Mouse (Mus musculus): ENCODE measurements around the gene Cebpb. TPM values are rescaled to one million over a fixed set of nuclear protein-coding genes. Genes with fewer than 3 reads are reported as not detected.

Gene Cebpb
- polyA plus RNA-seq, 1 experiment from 2014 or later = 2.0 TPM

DNA sequence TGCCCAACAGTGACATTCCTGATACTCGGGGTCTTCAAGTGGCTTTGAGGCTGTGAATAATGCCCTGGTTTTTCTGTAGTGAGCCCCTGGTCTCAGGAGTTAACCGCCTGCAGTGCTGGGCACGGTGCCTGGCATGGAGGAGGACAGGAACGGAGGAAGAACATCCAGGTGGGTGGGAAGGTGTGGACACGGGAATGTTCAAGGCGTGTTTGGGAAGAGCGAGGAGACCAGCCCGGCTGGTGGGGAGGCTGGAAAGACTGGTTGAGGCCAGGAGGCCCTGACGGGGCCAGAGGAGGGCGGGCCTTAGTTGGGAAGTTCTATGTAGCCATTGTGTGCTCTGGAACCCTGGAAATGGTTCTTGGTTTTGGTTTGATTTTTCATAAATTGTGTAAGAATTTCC is 37.2 kb downstream of the Cebpb start:
- Histone ChIP-seq H3K4me2 (no peak overlapping the region), H3K4me3 (no peak overlapping the region), H3K27me3 (replicated peaks) (peaks cover 31% of the 10 kb centered on the region), H3K9ac (no peak overlapping the region), H3K9me3 (no peaks in the 10 kb centered on the region), H3K27ac (replicated peaks) (no peak overlapping the region), H3K4me1 (peaks cover 8% of the 10 kb centered on the region), H3K36me3 (no peaks in the 10 kb centered on the region)
- no peak for ATAC-seq (ENCODE audit: extremely low read depth, insufficient number of reproducible peaks, low FRiP score, low TSS enrichment)
- 88% methylated on average over 10 of the region's 10 CpGs for WGBS

DNA sequence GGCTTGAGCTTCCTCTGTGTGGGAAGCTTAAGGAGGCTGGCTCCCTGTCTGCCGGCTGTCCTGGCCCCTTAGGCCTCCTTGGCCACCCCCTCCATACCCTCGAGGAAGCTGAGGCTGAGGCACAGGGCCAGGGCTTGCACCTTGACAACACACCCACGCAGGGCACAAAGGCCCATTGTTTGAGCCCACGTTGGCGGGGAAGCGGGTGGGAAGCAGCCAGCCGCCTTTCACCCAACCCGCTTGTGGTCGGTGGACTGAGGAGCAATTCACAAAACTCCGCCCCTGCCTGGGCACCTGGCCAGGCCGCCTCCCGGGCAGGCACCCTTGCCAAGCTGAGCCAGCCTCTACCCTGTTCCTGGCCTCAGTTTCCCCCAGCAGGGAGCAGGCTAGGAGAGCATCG is 38.4 kb downstream of the Cebpb start:
- Histone ChIP-seq H3K4me3 (no peak overlapping the region), H3K27ac (replicated peaks) (no peak overlapping the region), H3K4me1 (peaks cover 8% of the 10 kb centered on the region), H3K9me3 (no peaks in the 10 kb centered on the region), H3K9ac (no peak overlapping the region), H3K36me3 (no peaks in the 10 kb centered on the region), H3K4me2 (no peak overlapping the region), H3K27me3 (replicated peaks) (peaks cover 34% of the 10 kb centered on the region)
- no peak for ATAC-seq (ENCODE audit: extremely low read depth, insufficient number of reproducible peaks, low FRiP score, low TSS enrichment)
- 59% methylated on average over 13 of the region's 13 CpGs for WGBS

GRCm38 (mm10) chr2:167730036-167730435 is 41.3 kb downstream of the Cebpb start:
- H3K4me1 ChIP-seq = peaks cover 16% of the 10 kb centered on the region
- no peak overlapping the region for H3K9ac ChIP-seq
- ATAC-seq (ENCODE audit: extremely low read depth, insufficient number of reproducible peaks, low FRiP score, low TSS enrichment) = no peak
- no peak overlapping the region for H3K27ac ChIP-seq (replicated peaks)
- 72% methylated on average over 7 of the region's 7 CpGs for WGBS
- H3K4me3 ChIP-seq = no peak overlapping the region
- H3K36me3 ChIP-seq = no peaks in the 10 kb centered on the region
- no peak overlapping the region for H3K4me2 ChIP-seq
- no peaks in the 10 kb centered on the region for H3K9me3 ChIP-seq
- peaks cover 32% of the 10 kb centered on the region for H3K27me3 ChIP-seq (replicated peaks)

- no peak for ATAC-seq (ENCODE audit: extremely low read depth, insufficient number of reproducible peaks, low FRiP score, low TSS enrichment)
- H3K9ac ChIP-seq = no peak overlapping the region
- H3K4me2 ChIP-seq = no peak overlapping the region
- no peaks in the 10 kb centered on the region for H3K36me3 ChIP-seq
- WGBS = 61% methylated on average over 13 of the region's 13 CpGs
- no peak overlapping the region for H3K4me3 ChIP-seq
- peaks cover 16% of the 10 kb centered on the region for H3K4me1 ChIP-seq
- peaks cover 27% of the 10 kb centered on the region for H3K27me3 ChIP-seq (replicated peaks)
- H3K9me3 ChIP-seq = no peaks in the 10 kb centered on the region
- no peak overlapping the region for H3K27ac ChIP-seq (replicated peaks)
Measured at GRCm38 (mm10) chr2:167731149-167731548, 42.4 kb downstream of the Cebpb start.

GRCm38 (mm10) chr2:167734861-167735260 is 46.1 kb downstream of the Cebpb start:
- 61% methylated on average over 10 of the region's 10 CpGs for WGBS

DNA sequence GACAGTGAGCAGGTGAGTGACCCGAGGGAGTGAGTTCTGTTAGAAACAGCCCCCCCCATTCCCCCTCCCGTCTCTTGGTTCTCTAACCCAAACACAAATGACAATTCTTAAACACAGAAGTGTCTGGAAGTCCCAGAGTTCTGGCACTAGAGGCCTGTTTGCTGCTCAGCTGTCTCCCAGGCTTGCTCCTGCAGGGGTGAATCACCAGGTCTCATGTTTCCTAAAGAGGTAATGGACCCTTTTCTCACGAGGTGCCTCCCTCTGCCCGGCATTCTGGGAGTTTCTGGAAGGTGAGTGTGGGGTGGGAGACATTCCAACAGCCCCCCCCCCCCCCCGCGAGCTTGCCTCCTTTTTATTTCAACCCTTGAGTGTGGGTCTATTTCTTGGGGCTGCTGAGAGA is 50.3 kb downstream of the Cebpb start:
- 39% methylated on average over 6 of the region's 6 CpGs for WGBS
- Histone ChIP-seq H3K36me3 (no peaks in the 10 kb centered on the region), H3K9me3 (no peaks in the 10 kb centered on the region), H3K9ac (no peak overlapping the region), H3K4me1 (peaks cover 8% of the 10 kb centered on the region), H3K27ac (replicated peaks) (no peak overlapping the region), H3K4me2 (no peak overlapping the region), H3K4me3 (no peak overlapping the region), H3K27me3 (replicated peaks) (no peaks in the 10 kb centered on the region)
- no peak for ATAC-seq (ENCODE audit: extremely low read depth, insufficient number of reproducible peaks, low FRiP score, low TSS enrichment)

More at GRCm38 (mm10) chr2:167734861-167735260, 46.1 kb downstream of the Cebpb start:
- Histone ChIP-seq H3K27ac (replicated peaks) (no peak overlapping the region), H3K27me3 (replicated peaks) (peaks cover 11% of the 10 kb centered on the region; the same call in 1 of the 2 replicates), H3K4me2 (no peak overlapping the region), H3K4me3 (no peak overlapping the region), H3K9me3 (no peaks in the 10 kb centered on the region), H3K36me3 (no peaks in the 10 kb centered on the region), H3K9ac (no peak overlapping the region), H3K4me1 (peaks cover 8% of the 10 kb centered on the region; the same call in 1 of the 2 replicates)
- ATAC-seq (ENCODE audit: extremely low read depth, insufficient number of reproducible peaks, low FRiP score, low TSS enrichment) = no peak

Small RNA genes lying within 50 kb of the gene (microRNA-seq; reads per million reads assigned to microRNA genes)
- gene Gm22355 = not detected

Other genes starting within 250 kb of the Cebpb start
- 58.0 and 65.0 TPM in 2 replicates for gene Rnf114, start 196.3 kb upstream of the Cebpb start, polyA plus RNA-seq (2015; fragmentation: Nextera tagmentation; extraction: Ambion mirVana)
- 13.5 and 14.6 TPM in 2 replicates for gene Spata2, start 196.0 kb upstream of the Cebpb start, polyA plus RNA-seq (2015; fragmentation: Nextera tagmentation; extraction: Ambion mirVana)
- gene Snai1, start 150.7 kb upstream of the Cebpb start, polyA plus RNA-seq (2015; fragmentation: Nextera tagmentation; extraction: Ambion mirVana) = 17.3 and 17.6 TPM in 2 replicates
- 216 and 229 TPM in 2 replicates for gene Ube2v1, start 56.8 kb upstream of the Cebpb start, polyA plus RNA-seq (2015; fragmentation: Nextera tagmentation; extraction: Ambion mirVana)
- gene Gm20431, start 27.4 kb upstream of the Cebpb start, polyA plus RNA-seq (2015; fragmentation: Nextera tagmentation; extraction: Ambion mirVana) = 1.9 and 4.5 TPM in 2 replicates
- gene Tmem189, start 907 bp downstream of the Cebpb start, polyA plus RNA-seq (2015; fragmentation: Nextera tagmentation; extraction: Ambion mirVana) = 37.4 and 37.6 TPM in 2 replicates
- 42.1 and 47.2 TPM in 2 replicates for gene Ptpn1, start 243.1 kb downstream of the Cebpb start, polyA plus RNA-seq (2015; fragmentation: Nextera tagmentation; extraction: Ambion mirVana)

Data from heart, embryonic 13.5 days (tissue).